Mouse (Mus musculus) heart, postnatal 0 days (tissue): ENCODE results near the gene Imp3. TPM values are rescaled to one million over a fixed set of nuclear protein-coding genes. Genes with fewer than 3 reads are reported as not detected.

Experiments used
- ATAC-seq: fragments of 200-750 bp; cut with Nextera tagmentation; 2 replicates; pipeline ENCODE4 v1.8.0; 2017; ENCODE audit warnings: low read depth, moderate number of reproducible peaks, moderate library complexity; ENCODE audit not compliant: insufficient read depth
- DNase-seq: peaks from one replicate; pipeline ENCODE4 v3.0.0-alpha.2; 2016; ENCODE audit warnings: low spot score
- H3K27ac ChIP-seq: fragments of 300-500 bp; sonication (generic); 2 replicates; pipeline ENCODE4 v1.5.1; 2014; ENCODE audit warnings: low read depth, mild to moderate bottlenecking
- H3K27me3 ChIP-seq: fragments of 300-500 bp; sonication (generic); 2 replicates; pipeline ENCODE4 v1.6.1; 2014; ENCODE audit warnings: low read length, mixed read lengths; ENCODE audit not compliant: control insufficient read depth, insufficient read depth
- H3K36me3 ChIP-seq: fragments of 300-500 bp; sonication (generic); replicated peaks from 2 replicates; pipeline ENCODE4 v1.6.1; 2014; ENCODE audit warnings: low read length, mixed read lengths; ENCODE audit not compliant: control insufficient read depth, insufficient read depth
- H3K4me1 ChIP-seq: fragments of 300-500 bp; sonication (generic); 2 replicates; pipeline ENCODE4 v1.6.1; 2014; ENCODE audit warnings: antibody characterized with exemption; ENCODE audit not compliant: control insufficient read depth, insufficient read depth
- H3K4me2 ChIP-seq: fragments of 300-500 bp; sonication (generic); 2 replicates; pipeline ENCODE4 v1.6.1; 2014; ENCODE audit warnings: low read depth, mild to moderate bottlenecking, low read length, moderate library complexity
- H3K4me3 ChIP-seq: fragments of 300-500 bp; sonication (generic); 2 replicates; pipeline ENCODE4 v1.5.1; 2014; ENCODE audit warnings: low read depth, low read length
- H3K9ac ChIP-seq: fragments of 300-500 bp; sonication (generic); replicated peaks from 2 replicates; pipeline ENCODE4 v1.6.1; 2014; ENCODE audit warnings: low read depth, low read length, mixed read lengths
- H3K9me3 ChIP-seq: fragments of 300-500 bp; sonication (generic); replicated peaks from 2 replicates; pipeline ENCODE4 v1.6.1; 2016; ENCODE audit warnings: low read length; ENCODE audit not compliant: control insufficient read depth
- CTCF ChIP-seq: IDR thresholded peaks from 2 replicates; pipeline ENCODE4 v1.5.1; 2016; ENCODE audit warnings: antibody characterized with exemption, control low read depth, low read depth
- EP300 ChIP-seq: IDR thresholded peaks from 2 replicates; pipeline ENCODE4 v1.6.1; 2016; ENCODE audit warnings: antibody characterized with exemption, low read depth
- WGBS: fragments of 180-500 bp; shearing (Covaris S2); extraction: QIAGEN DNeasy Blood & Tissue Kit; methylation state at CpG from one replicate; pipeline ENCODE4 v1.1.7; 2014; 5-methylcytosine and 5-hydroxymethylcytosine counted together
- polyA plus RNA-seq: library from polyadenylated mRNA; unstranded; fragments of >200 nt; fragmentation: Nextera tagmentation; extraction: Ambion mirVana; gene quantifications from 2 replicates; pipeline ENCODE4 v1.2.1, GENCODE M21; 2015
- total RNA-seq: library from RNA; depleted of rRNA; stranded (reverse); fragments of >200 nt; gene quantifications from 2 replicates; pipeline ENCODE4 v1.2.3, GENCODE M21; 2014; ENCODE audit warnings: low replicate concordance

Imp3 gene
- total and polyA plus RNA-seq, 2 experiments from 2014 or later, result 58.1 to 179 TPM

DNA sequence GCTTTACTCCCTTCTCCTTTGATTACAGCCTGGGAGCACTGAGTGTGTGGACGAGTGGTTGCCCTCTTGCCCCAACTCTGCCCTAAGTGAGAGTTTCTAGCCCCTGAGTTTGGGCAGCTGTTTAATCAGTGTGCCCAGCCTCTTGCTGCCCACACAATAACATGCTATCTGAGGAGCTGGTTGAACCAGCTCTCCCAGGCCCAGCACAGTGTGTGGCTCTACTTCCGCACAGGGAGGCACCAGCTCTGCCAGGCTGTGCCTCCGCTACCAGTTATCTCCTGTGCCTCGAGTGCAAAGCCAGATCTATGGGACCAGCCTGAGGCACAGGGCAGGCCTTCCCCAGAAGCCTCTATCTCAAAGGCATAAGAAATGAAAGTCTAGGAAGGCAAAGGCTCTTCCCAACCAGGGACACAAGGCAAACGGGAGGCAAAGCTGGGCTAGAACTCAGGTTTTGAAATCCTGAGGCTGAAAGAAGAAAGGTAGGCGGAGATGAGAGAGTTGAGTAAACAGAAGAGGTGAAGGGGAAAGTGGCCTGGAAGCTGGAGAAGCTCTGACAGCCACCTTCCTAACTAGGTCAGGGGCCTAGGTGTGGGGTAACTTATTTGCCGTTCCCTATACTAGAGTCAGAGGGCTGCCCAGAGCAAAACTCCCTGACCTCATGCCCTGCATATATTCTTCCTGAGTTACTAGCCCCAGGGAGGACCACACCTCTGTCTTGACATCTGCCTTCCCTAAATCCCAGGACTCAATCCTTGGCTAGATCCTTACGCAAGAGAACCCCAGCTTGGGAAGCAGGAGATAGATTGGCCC is 13.2 kb upstream of the Imp3 start:
- ATAC-seq (no peak), DNase-seq (no peak)
- Histone ChIP-seq H3K36me3 (peaks cover 22% of the 10 kb centered on the region; the same call in 1 of the 2 replicates), H3K9me3 (no peaks in the 10 kb centered on the region), H3K4me2 (peak overlapping the region; percentile 92), H3K4me1 (peaks cover 47% of the 10 kb centered on the region), H3K27me3 (no peaks in the 10 kb centered on the region), H3K27ac (peak overlapping the region; percentile 83), H3K9ac (peak overlapping the region; percentile 53), H3K4me3 (peak overlapping the region; percentile 41)
- TF ChIP-seq EP300 (no peak), CTCF (no peak)
- WGBS, result 24% methylated on average over 8 of the region's 8 CpGs

GRCm38 (mm10) chr9:56924651-56925027 is 12.6 kb upstream of the Imp3 start:
- peak overlapping the region; percentile 41 for H3K4me3 ChIP-seq
- H3K36me3 ChIP-seq, result peaks cover 22% of the 10 kb centered on the region; the same call in 1 of the 2 replicates
- H3K9ac ChIP-seq, result peak overlapping the region; percentile 53
- DNase-seq (peak; percentile 93), ATAC-seq (peak; percentile 82)
- H3K9me3 ChIP-seq, result no peaks in the 10 kb centered on the region
- peaks cover 47% of the 10 kb centered on the region for H3K4me1 ChIP-seq
- peak overlapping the region; percentile 92 for H3K4me2 ChIP-seq
- no peaks in the 10 kb centered on the region for H3K27me3 ChIP-seq
- no peak; the same call in 1 of the 2 replicates for TF ChIP-seq CTCF
- peak; percentile 96 for TF ChIP-seq EP300
- H3K27ac ChIP-seq, result peak overlapping the region; percentile 83
- 1% methylated on average over 7 of the region's 7 CpGs for WGBS

- peak overlapping the region; percentile 41 for H3K4me3 ChIP-seq
- no peak for DNase-seq
- H3K4me2 ChIP-seq, result peak overlapping the region; percentile 92
- H3K9me3 ChIP-seq, result no peaks in the 10 kb centered on the region
- peaks cover 47% of the 10 kb centered on the region for H3K4me1 ChIP-seq
- no peaks in the 10 kb centered on the region for H3K27me3 ChIP-seq
- peak overlapping the region; percentile 83 for H3K27ac ChIP-seq
- H3K36me3 ChIP-seq, result peaks cover 17% of the 10 kb centered on the region; the same call in 1 of the 2 replicates
- ATAC-seq, result no peak
- 68% methylated on average over 26 of the region's 26 CpGs for whole genome bisulfite sequencing
- peak overlapping the region; percentile 53 for H3K9ac ChIP-seq
- TF ChIP-seq EP300 (no peak), CTCF (no peak)
Observed at GRCm38 (mm10) chr9:56925291-56926024, 11.8 kb upstream of the Imp3 start.

- peaks cover 14% of the 10 kb centered on the region; the same call in 1 of the 2 replicates for H3K36me3 ChIP-seq
- H3K27me3 ChIP-seq, result no peaks in the 10 kb centered on the region
- H3K4me2 ChIP-seq, result peak overlapping the region; percentile 92
- TF ChIP-seq EP300 (no peak), CTCF (no peak)
- WGBS, result 94% methylated on average over 10 of the region's 10 CpGs
- peaks cover 47% of the 10 kb centered on the region for H3K4me1 ChIP-seq
- H3K4me3 ChIP-seq, result peak overlapping the region; percentile 41; the same call in 1 of the 2 replicates
- no peak overlapping the region; the same call in 1 of the 2 replicates for H3K9ac ChIP-seq
- H3K27ac ChIP-seq, result 0 out of 2 replicates have a peak overlapping the region, but pooled peaks have one; percentile 83
- ATAC-seq (no peak), DNase-seq (no peak)
- H3K9me3 ChIP-seq, result no peaks in the 10 kb centered on the region
Observed at GRCm38 (mm10) chr9:56926025-56926360, 11.3 kb upstream of the Imp3 start.

DNA sequence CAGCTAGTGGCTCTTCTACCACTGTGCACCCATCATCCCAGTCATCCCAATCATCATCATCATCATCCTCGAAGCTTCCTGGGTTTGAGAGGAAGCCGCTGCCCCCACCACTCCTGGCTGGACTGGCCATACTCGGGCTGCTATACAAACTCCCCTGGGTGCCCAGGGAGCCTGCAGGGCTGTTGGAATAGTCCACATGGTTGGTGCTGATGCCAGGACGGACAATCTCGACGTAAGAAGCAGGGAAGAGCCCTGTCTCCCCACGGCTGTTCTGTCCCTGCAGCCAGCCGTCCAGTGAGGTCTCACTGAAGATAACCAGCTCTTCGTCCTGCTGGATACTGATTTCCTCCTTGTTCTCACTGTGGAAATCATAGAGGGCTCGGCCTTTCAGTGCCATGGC is 10.9 kb upstream of the Imp3 start:
- peaks cover 47% of the 10 kb centered on the region for H3K4me1 ChIP-seq
- peak overlapping the region; percentile 82 for H3K4me3 ChIP-seq
- no peaks in the 10 kb centered on the region for H3K9me3 ChIP-seq
- H3K4me2 ChIP-seq, result peak overlapping the region; percentile 92
- H3K27ac ChIP-seq, result peak overlapping the region; percentile 93; the same call in 1 of the 2 replicates
- 0 out of 2 replicates have a peak overlapping the region, but pooled peaks have one; percentile 82 for H3K9ac ChIP-seq
- ATAC-seq (no peak), DNase-seq (no peak)
- no peaks in the 10 kb centered on the region for H3K27me3 ChIP-seq
- WGBS, result 61% methylated on average over 10 of the region's 10 CpGs
- peaks cover 10% of the 10 kb centered on the region; the same call in 1 of the 2 replicates for H3K36me3 ChIP-seq
- TF ChIP-seq CTCF (no peak), EP300 (no peak)
